Mouse (Mus musculus) urinary bladder, postnatal 14 days (tissue): ENCODE results near the gene Scarb1.
A peak's percentile ranks its signal among the peaks of the same experiment; 100 is the strongest.
"Not testable (repeated sequence)": the region's sequence is repeated elsewhere in the genome, so short reads cannot be mapped to it uniquely, and the experiment has no call there.

Source experiments
- DNase-seq: peaks from one replicate; pipeline ENCODE4 v3.0.0; 2021; ENCODE audit warnings: low spot score

Gene Scarb1

DNA sequence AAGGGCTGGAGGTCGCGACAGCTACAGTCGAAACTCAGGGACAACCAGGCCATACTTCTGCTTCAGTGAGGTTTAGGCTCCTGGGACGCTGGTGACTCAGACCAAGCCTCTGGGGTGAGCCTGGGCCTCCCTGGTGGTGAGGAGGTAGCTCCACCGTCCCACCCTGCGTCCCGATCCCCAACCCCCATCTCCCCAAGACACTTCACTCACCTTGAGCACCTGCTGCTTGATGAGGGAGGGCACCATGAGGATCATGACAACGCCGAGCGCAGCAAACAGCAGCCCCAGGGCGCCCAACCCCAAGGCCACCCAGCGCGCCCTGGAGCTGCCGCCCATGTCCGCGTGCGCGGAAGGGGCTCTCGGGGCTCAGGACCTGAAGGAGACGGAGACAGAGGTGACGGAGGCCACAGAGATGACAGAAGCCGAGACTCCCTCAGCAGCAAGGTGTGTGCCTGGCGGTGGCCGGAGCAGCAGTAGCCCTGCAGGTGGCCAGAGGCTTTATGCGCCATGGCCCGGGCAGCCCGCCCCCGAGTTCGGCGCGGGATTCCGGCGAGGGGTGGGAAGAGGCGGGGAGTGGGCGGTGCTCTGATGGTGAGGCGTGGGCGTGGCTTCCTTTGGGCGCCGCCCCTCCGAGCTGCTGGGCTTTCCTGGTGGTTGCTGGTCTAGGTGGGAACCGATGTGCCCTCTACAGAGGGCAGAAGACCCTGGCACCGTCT is at the start of gene Scarb1:
Gene Scarb1, minus strand, starts transcription at position 548 of the 716 bp plus-strand sequence.
- peak; percentile 90 for DNase-seq

DNA sequence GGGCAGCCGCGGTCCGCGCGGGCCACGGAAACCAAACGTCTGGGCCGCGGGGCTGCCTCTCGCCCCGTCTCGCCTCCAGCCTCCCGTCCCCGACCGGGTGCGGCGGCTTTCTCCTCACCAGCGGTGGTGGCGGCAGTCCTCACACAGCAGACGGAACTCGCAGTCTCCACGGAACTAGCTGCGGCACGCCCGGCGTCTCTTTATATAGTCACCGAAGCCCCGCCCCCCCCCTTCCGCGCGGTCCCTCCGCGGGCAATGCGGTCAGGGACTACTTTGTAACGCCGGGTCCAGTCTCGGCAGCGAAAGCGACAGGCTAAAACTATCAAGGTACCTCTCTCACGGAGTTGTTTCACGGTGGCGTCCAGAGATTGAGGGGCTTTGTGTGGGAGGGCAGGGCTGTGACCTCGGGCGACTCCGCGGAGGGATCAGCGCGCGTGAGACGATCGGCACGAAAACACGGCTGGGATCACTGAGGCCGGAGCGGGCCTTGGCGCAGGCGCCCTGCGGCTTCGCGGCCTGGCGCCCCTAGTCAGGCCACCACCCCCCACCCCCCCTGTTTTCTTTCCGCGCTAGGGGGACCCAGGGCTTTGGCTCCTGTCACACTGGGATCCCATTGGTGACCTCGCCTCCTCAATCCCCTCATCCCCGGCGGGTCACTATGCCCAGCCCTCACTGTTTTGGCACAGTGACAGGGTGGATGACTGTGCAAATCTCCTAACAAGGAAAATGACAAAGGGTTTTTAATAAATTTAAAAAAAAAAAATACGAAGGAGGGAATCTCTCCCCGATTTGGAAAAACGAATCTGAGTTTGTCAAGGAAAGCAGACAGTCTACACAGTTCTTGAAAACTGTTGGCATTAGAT is 48.9 kb upstream of the Scarb1 start, which contains the start of gene Ubc:
Gene Ubc, minus strand, starts transcription at position 624 of the 863 bp plus-strand sequence.
- DNase-seq, result peak; percentile 92

DNA sequence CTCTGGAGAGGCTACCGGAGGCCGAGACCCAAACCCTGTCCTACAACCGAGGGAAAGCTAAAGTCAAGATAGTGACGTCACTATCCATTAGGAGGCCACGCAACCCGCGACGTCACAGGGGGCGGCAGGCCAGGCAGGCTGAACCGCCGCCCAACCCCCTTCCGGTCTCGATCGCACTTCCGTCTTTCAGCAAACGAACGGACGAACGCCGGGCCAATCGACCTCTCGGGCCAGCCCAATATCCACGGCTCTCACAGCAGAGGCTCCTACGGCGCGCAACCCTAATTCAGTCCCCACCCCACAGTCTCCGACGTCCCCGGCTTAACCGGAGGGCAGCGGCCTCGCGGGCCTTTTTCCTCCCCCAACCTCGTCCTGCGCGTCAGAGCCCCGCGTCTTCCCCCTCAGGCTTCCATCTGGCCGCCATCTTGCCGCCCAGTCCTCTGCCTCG is 48.3 kb upstream of the Scarb1 start, which contains the start of gene Gm10382:
Gene Gm10382, plus strand, starts transcription at position 192 of the 448 bp plus-strand sequence.
- DNase-seq, result peak; percentile 84

DNA sequence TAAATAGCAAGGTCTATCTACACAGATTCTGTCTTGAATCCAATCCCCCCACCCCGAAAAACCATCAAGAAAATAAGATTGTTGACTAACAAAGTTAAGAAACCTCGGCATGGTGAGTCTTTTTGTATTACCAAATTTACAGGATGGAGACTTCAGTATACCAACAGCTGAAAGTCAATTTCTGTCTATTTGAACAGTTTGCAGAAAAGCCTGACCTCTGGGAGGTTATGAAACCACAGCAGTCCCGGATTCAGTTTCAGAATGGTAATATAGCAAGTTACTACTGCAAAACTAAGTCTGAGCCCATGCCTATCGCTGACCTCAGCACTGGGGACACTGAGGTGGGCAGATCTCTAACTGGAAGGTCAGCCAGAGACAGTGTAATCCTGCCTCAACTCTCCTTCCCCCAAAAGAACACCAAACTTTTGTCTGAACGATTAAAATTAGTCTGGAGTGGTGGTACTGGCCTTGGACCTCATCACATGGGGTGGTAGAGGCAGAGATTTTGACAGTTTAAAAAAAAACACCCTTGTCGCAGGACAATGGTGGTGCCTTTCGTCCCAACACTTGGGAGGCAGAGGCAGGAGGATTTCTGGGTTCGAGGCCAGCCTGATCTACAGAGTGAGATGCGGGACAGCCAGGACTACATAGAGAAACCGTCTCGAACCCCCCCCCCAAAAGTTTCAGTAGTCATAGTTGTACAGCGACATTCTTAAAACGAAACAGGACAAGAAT is 47.6 kb upstream of the Scarb1 start:
- DNase-seq, result no peak

- not testable (repeated sequence) for DNase-seq
Measured at GRCm38 (mm10) chr5:125387295-125387694, 46.4 kb upstream of the Scarb1 start.

GRCm38 (mm10) chr5:125385215-125385940 is 44.5 kb upstream of the Scarb1 start:
- DNase-seq, result no peak

- no peak for DNase-seq
Measured at GRCm38 (mm10) chr5:125384512-125385214, 43.8 kb upstream of the Scarb1 start.

GRCm38 (mm10) chr5:125383637-125384420 is 42.9 kb upstream of the Scarb1 start:
- no peak for DNase-seq

GRCm38 (mm10) chr5:125382673-125383558 is 42.0 kb upstream of the Scarb1 start:
- no peak for DNase-seq

- DNase-seq, result no peak
Measured at GRCm38 (mm10) chr5:125381954-125382672, 41.2 kb upstream of the Scarb1 start.

DNA sequence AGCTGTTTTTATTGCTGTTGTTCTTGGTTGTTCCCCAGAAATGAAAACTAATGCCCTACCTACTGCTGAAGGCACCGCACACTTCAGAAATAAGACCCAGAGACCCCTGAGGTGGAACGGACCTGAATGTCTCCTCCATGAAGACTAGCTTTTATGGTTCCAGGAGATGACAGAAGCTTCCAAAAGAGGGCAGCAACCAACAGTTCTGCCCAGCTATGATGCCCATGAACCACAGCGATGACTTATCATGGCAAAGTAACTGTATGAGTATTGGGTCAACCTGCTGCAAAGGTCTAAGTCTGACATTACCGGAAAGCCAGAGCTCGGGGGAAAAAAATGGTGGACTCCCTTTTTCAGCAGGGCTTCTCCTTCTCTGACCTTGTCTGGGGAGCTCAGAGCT is 38.0 kb upstream of the Scarb1 start:
- no peak for DNase-seq

DNA sequence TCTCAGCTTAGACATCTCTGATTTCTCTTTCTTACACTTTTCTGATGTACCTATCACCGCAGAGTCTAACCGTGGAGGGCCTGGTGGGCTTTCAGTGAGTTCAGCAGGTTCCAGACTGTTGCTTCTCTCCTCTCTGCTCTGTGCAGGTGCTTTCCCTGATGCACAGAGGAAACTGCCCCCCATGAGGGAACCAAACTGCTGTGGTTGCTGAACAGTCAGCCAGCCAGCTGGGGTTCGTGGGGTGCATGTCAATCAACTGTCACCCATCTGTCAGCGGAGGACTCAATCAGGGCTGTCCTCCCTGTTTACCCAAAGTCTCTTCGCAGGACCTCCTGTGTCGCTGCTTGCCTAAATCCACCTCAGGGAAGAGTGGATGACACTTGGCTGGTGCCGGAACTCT is 36.3 kb upstream of the Scarb1 start:
- DNase-seq, result no peak

GRCm38 (mm10) chr5:125375871-125376270 is 35.0 kb upstream of the Scarb1 start:
- no peak for DNase-seq

DNA sequence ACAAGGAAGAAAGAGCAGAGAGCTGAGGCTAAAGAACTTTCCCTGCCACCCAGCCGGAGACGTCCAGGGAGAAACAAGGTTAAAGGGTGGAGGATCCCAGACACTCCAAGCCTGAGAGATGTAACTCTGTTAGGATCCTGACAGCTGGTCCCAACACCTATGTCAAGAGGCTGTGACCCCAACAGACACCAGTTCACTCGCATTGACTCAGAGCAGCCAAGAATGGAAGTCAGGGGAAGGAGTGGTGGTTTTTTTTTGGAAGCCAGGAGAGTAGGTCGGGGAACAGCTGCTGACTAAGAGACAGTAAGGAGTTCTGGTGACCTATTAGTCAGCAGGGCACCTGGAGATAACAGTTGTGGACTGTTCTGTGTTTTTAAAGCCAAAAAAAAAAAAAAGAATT is 31.1 kb upstream of the Scarb1 start:
- no peak for DNase-seq

- DNase-seq, result no peak
Measured at GRCm38 (mm10) chr5:125370950-125371693, 30.2 kb upstream of the Scarb1 start.

DNA sequence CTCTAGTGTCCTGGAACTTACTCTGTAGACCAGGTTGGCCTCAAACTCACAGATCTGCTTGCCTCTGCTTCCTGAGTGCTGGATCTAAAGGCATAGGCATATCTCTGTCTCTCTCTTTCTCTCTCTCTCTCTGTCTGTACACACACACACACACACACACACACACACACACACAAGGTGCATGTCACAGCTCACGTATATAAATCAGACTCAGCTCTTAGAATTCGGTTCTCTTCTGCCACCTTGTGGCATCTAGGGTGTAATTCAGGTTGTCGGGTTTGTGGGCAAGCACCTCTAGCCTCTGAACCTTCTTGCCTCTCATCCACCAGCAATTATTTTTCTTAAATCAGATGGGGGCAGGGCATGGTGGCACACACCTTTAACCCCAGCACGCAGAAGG is 27.7 kb upstream of the Scarb1 start:
- peak; percentile 64 for DNase-seq

- no peak for DNase-seq
Measured at GRCm38 (mm10) chr5:125368156-125368555, 27.3 kb upstream of the Scarb1 start.
